8 mouse cellular contexts compared by ENCODE assay signal in the genomic region with DNA sequence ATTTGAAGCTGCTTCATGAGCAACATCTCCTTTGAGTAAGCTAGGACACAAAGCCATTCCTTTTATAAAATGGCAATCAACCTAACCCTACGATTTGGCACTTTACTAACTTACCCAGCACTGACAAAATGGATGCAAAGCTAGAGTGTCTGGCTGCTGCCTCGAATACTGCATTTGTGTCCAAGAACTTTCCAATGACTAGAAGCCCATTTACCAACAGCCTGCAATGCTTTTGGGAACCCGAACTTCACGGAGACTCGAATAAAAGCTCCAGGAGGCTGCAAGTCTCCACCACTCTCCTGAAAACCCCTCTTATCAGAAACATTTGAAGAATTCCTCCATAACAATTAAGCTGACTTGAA. TPM values are rescaled to one million over a fixed set of nuclear protein-coding genes. Genes with fewer than 3 reads are reported as not detected.
DNase-seq lines count a peak whose midpoint lies in the region; ATAC-seq and TF ChIP-seq lines count a peak whose summit lies in the region.

No protein-coding gene starts in this region.

- peak overlapping the region; percentile 58 for H3K4me2 ChIP-seq in lung, postnatal 0 days (replicated peaks; ENCODE audit: low read depth, low read length)
- H3K4me2 ChIP-seq in hindbrain, embryonic 13.5 days: peak overlapping the region; percentile 88
- peak overlapping the region; percentile 88 for H3K4me2 ChIP-seq in midbrain, embryonic 16.5 days (ENCODE audit: low read length)

- H3K4me1 ChIP-seq in lung, postnatal 0 days (ENCODE audit: insufficient read depth, low read depth, low read length): peaks cover 9% of the 10 kb centered on the region; the same call in 1 of the 2 replicates
- peaks cover 26% of the 10 kb centered on the region for H3K4me1 ChIP-seq in hindbrain, embryonic 13.5 days (replicated peaks)
- peaks cover 23% of the 10 kb centered on the region for H3K4me1 ChIP-seq in midbrain, embryonic 16.5 days (ENCODE audit: control insufficient read depth, insufficient read depth, low read length)

- H3K9ac ChIP-seq in lung, postnatal 0 days (replicated peaks; ENCODE audit: low read depth): no peak overlapping the region
- H3K9ac ChIP-seq in hindbrain, embryonic 13.5 days: peak overlapping the region; percentile 99
- H3K9ac ChIP-seq in midbrain, embryonic 16.5 days (ENCODE audit: low read depth, low read length): peak overlapping the region; percentile 100

- TF ChIP-seq CTCF in lung, postnatal 0 days (IDR thresholded peaks at IDR 0.05): no peak

- WGBS in lung, postnatal 0 days: 3% methylated on average over 5 of the region's 5 CpGs
- WGBS in hindbrain, embryonic 13.5 days: 3% methylated on average over 5 of the region's 5 CpGs
- WGBS in midbrain, embryonic 16.5 days: 1% methylated on average over 5 of the region's 5 CpGs

- peak overlapping the region; percentile 90 for H3K4me3 ChIP-seq in lung, postnatal 0 days (ENCODE audit: low read depth, low read length)
- H3K4me3 ChIP-seq in hindbrain, embryonic 13.5 days: peak overlapping the region; percentile 99
- peak overlapping the region; percentile 92 for H3K4me3 ChIP-seq in midbrain, embryonic 16.5 days (ENCODE audit: low read depth, low read length)

- no peaks in the 10 kb centered on the region for H3K27me3 ChIP-seq in lung, postnatal 0 days (replicated peaks; ENCODE audit: insufficient read depth, low read length)
- no peaks in the 10 kb centered on the region for H3K27me3 ChIP-seq in hindbrain, embryonic 13.5 days
- no peaks in the 10 kb centered on the region for H3K27me3 ChIP-seq in midbrain, embryonic 16.5 days (ENCODE audit: control insufficient read depth, insufficient read depth, low read depth, low read length)

- TF ChIP-seq EP300 in lung, postnatal 0 days (IDR thresholded peaks at IDR 0.05): no peak

- 0 out of 2 replicates have a peak overlapping the region, but pooled peaks have one; percentile 51 for H3K27ac ChIP-seq in lung, postnatal 0 days (ENCODE audit: low read length)
- peak overlapping the region; percentile 99 for H3K27ac ChIP-seq in hindbrain, embryonic 13.5 days
- H3K27ac ChIP-seq in midbrain, embryonic 16.5 days (ENCODE audit: low read length): no peak overlapping the region

- no peaks in the 10 kb centered on the region for H3K36me3 ChIP-seq in lung, postnatal 0 days (ENCODE audit: insufficient read depth, low read length)
- H3K36me3 ChIP-seq in hindbrain, embryonic 13.5 days: 0 out of 2 replicates have a peak, but pooled peaks cover 3% of the 10 kb centered on the region
- no peaks in the 10 kb centered on the region for H3K36me3 ChIP-seq in midbrain, embryonic 16.5 days (ENCODE audit: control insufficient read depth, insufficient read depth, low read length)

- H3K9me3 ChIP-seq in lung, postnatal 0 days (ENCODE audit: low read length): no peaks in the 10 kb centered on the region
- no peaks in the 10 kb centered on the region for H3K9me3 ChIP-seq in hindbrain, embryonic 13.5 days
- no peaks in the 10 kb centered on the region for H3K9me3 ChIP-seq in midbrain, embryonic 16.5 days (replicated peaks; ENCODE audit: control insufficient read depth, low read length, poor library complexity, severe bottlenecking)

- DNase-seq in adrenal gland, adult 2 months: peak; percentile 6
- no peak for DNase-seq in adrenal gland, postnatal 4 days (ENCODE audit: low spot score in 2 of 2)
- DNase-seq in lung, postnatal 0 days (ENCODE audit: low spot score): no peak
- no peak for DNase-seq in lung, postnatal 36 days
- DNase-seq in B cell, adult 2 months: no peak
- no peak for DNase-seq in spleen, postnatal 36 days (ENCODE audit: low spot score in 2 of 2)

- no peak for ATAC-seq in lung, postnatal 0 days
- no peak for ATAC-seq in hindbrain, embryonic 13.5 days (ENCODE audit: low FRiP score)
- ATAC-seq in midbrain, embryonic 16.5 days: no peak

RNA-seq across cellular contexts. Expression of gene Tab2, which starts 1.4 kb away (rescaled TPM):
- 10 to 100 TPM; 42.4 to 74.4 TPM for total RNA-seq in adrenal gland, adult 2 months (2021)
- polyA plus RNA-seq in adrenal gland, adult 2 months (2012; rRNA removed): 10.5 and 14.1 TPM in 2 replicates
- 10 to 100 TPM; 81.0 to 85.8 TPM for total RNA-seq in adrenal gland, postnatal 4 days (2021)
- polyA plus RNA-seq in lung, postnatal 0 days (2015; fragmentation: Nextera tagmentation; extraction: Ambion mirVana): 16.8 and 18.7 TPM in 2 replicates
- 14.6 and 15.6 TPM in 2 replicates for polyA plus RNA-seq in hindbrain, embryonic 13.5 days (2015; fragmentation: Nextera tagmentation; extraction: Ambion mirVana)
- polyA plus RNA-seq in midbrain, embryonic 16.5 days (2015; fragmentation: Nextera tagmentation; extraction: Ambion mirVana): 11.6 and 13.3 TPM in 2 replicates
